Mouse (Mus musculus) CH12.LX (cell line): Measurements from ENCODE around the gene Prpf31.

ENCODE experiments used
- CHD2 ChIP-seq: IDR thresholded peaks from 2 replicates; pipeline ENCODE4 v1.6.1; 2011; ENCODE audit warnings: low read length, improper control_type of control experiment
- CTCF ChIP-seq, 2 experiments: IDR thresholded peaks in 1 of 2; conservative IDR thresholded peaks in 1 of 2; 2 replicates each; pipeline ENCODE4 v1.5.1; 2011 to 2012; ENCODE audit warnings: low read depth in 2 of 2, low read length in 2 of 2, improper control_type of control experiment in 1 of 2, inconsistent platforms in 1 of 2, mild to moderate bottlenecking in 1 of 2, moderate library complexity in 1 of 2
- POLR2A ChIP-seq: IDR thresholded peaks from 2 replicates; pipeline ENCODE4 v1.6.1; 2011; ENCODE audit warnings: low read depth, mild to moderate bottlenecking, improper control_type of control experiment, low read length

DNA sequence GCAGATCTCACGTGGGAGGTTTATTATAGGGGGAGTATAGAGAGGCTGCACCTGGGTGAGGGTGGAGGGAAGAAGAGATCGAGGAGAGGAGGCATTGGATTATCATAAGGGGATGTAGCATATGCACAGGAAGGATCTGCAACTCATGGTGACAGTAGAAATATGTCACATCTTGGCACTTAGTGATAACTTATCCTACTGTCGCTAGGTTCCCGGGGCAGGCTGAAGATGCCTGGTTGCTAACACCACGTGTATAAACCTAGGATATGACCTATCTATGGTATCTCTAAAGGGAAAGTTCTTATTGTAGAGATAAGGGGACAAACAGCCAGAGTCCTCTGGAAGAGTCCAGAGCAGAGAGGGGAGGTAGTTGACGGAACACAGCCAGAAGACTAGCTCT is 44.0 kb upstream of the Prpf31 start:
- TF ChIP-seq CTCF (conservative IDR thresholded peaks at IDR 0.05 in 1 of 2, IDR thresholded peaks at IDR 0.05 in 1 of 2; ENCODE audit: low read depth in 2 of 2, low read length in 2 of 2) (no peak), POLR2A (no peak), CHD2 (no peak)
